Mouse (Mus musculus): Measurements from ENCODE around the gene Themis2. TPM values are rescaled to one million over a fixed set of nuclear protein-coding genes. Genes with fewer than 3 reads are reported as not detected.

Themis2 gene
- 0.09 and 1.6 TPM in 2 replicates for polyA plus RNA-seq (2014; fragmentation: Nextera tagmentation; extraction: Ambion mirVana)

DNA sequence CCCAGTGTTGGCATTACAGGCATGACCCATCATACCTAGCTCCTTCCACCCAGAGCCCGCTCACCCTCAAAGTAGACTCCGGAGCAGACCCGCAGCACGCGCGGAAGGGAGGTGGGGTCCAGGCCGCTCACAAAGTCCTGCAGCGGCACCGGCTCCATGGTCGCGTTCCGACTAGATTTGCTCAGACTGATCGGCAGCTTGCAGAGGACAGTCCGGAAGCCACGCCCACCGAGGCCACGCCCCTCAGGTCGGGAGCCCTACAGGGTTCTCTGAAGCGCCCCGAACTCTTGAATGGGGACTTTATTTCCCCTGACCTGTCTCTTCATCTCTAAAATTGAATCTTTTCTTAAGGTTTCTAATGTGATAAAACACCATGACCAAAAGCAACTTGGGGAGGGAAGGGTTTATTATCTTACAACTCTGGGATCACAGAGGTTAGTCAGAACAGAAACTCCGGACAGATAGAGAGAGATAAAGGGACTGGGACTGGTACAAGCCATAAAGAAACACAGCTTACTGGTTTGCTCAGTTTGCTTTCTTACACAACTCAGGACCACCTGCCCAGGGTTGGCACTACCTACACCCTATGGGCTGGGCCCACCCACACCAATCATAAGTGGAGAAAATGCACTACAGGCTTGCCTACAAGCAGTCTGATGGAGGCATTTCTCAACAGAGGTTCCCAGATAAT lies at the start of gene Themis2:
Themis2 (minus strand) TSS at position 192 of the 691 bp plus-strand sequence.
- H3K27ac ChIP-seq (replicated peaks; ENCODE audit: low read depth, low read length), result no peak within 1 kb of the TSS
- ATAC-seq (ENCODE audit: low FRiP score, low TSS enrichment), result no peak
- 2% methylated on average over 21 of the region's 21 CpGs for WGBS
- H3K4me1 ChIP-seq (ENCODE audit: control insufficient read depth, insufficient read depth, low read length), result no peaks in the 10 kb centered on the region
- no peak within 1 kb of the TSS for H3K9ac ChIP-seq (replicated peaks; ENCODE audit: low read length)
- peak; percentile 55 for DNase-seq
- H3K36me3 ChIP-seq (ENCODE audit: control insufficient read depth, insufficient read depth, low read length), result no peaks in the 10 kb centered on the region
- peak within 1 kb of the TSS; percentile 47 for H3K4me2 ChIP-seq (ENCODE audit: low read length)
- H3K9me3 ChIP-seq (ENCODE audit: control insufficient read depth, low read length), result no peaks in the 10 kb centered on the region
- H3K4me3 ChIP-seq (replicated peaks; ENCODE audit: low read depth, low read length), result no peak within 1 kb of the TSS; the same call in 1 of the 2 replicates
- H3K27me3 ChIP-seq (ENCODE audit: control insufficient read depth, insufficient read depth, low read length), result peaks cover 5% of the 10 kb centered on the region; the same call in 1 of the 2 replicates

GRCm38 (mm10) chr4:132843705-132844071 lies 47.5 kb upstream of the Themis2 start:
- no peaks in the 10 kb centered on the region for H3K9me3 ChIP-seq (ENCODE audit: control insufficient read depth, low read length)
- 95% methylated on average over 1 of the region's 1 CpGs for WGBS

DNA sequence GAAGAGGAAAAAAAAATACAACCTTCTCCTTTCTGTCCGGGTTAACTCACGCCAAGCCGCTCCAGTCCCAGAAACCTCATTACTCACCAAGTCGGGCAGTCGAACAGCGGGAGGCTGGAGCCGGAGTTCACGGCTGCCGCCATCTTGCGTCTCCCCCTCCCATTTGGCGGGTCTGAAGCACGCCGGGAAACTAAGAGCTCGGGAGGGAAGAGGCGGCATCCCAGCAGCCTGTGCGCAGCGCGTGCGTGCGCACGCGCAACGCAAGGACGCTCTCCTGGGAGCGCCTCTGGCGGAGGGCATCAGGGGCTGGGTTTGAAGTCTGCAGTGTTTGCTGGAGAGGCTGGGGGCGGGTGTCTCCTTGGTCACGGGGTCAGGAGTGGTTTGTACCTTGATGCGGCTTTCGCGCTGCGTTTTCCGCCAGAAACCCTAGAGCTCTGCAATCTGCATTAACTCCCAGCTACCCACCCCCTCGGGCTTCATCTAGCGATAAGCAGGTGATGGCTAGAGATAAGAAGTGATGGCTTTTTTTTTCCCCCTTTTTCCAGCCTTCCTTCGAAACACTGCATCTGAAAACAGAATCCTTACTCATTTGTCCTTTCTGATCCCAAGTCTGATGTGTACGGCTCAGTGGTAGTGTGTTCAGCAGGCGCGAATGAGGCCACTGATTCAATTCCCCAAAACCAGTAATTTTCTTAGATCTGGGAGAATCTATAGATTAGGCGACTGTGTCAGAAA lies 47.0 kb upstream of the Themis2 start, which contains the start of gene Ppp1r8:
Ppp1r8 (minus strand) TSS at position 200 of the 735 bp plus-strand sequence.
- Histone ChIP-seq H3K4me3 (replicated peaks; ENCODE audit: low read depth, low read length) (peak within 1 kb of the TSS; percentile 79), H3K9me3 (ENCODE audit: control insufficient read depth, low read length) (no peaks in the 10 kb centered on the region), H3K27ac (replicated peaks; ENCODE audit: low read depth, low read length) (peak within 1 kb of the TSS; percentile 84), H3K4me1 (ENCODE audit: control insufficient read depth, insufficient read depth, low read length) (peaks cover 12% of the 10 kb centered on the region), H3K9ac (replicated peaks; ENCODE audit: low read length) (peak within 1 kb of the TSS; percentile 80), H3K27me3 (ENCODE audit: control insufficient read depth, insufficient read depth, low read length) (no peaks in the 10 kb centered on the region), H3K36me3 (ENCODE audit: control insufficient read depth, insufficient read depth, low read length) (peaks cover 27% of the 10 kb centered on the region), H3K4me2 (ENCODE audit: low read length) (peak within 1 kb of the TSS; percentile 70)
- peak; percentile 98 for ATAC-seq (ENCODE audit: low FRiP score, low TSS enrichment)
- WGBS, result under 1% methylated on average over 40 of the region's 40 CpGs
- peak; percentile 98 for DNase-seq

More at GRCm38 (mm10) chr4:132843705-132844071, 47.5 kb upstream of the Themis2 start:
- peaks cover 26% of the 10 kb centered on the region for H3K36me3 ChIP-seq (ENCODE audit: control insufficient read depth, insufficient read depth, low read length)
- H3K4me3 ChIP-seq (replicated peaks; ENCODE audit: low read depth, low read length), result peak overlapping the region; percentile 79
- peak overlapping the region; percentile 70 for H3K4me2 ChIP-seq (ENCODE audit: low read length)
- no peaks in the 10 kb centered on the region for H3K27me3 ChIP-seq (ENCODE audit: control insufficient read depth, insufficient read depth, low read length)
- H3K27ac ChIP-seq (replicated peaks; ENCODE audit: low read depth, low read length), result peak overlapping the region; percentile 84
- peaks cover 12% of the 10 kb centered on the region for H3K4me1 ChIP-seq (ENCODE audit: control insufficient read depth, insufficient read depth, low read length)
- peak overlapping the region; percentile 64 for H3K9ac ChIP-seq (replicated peaks; ENCODE audit: low read length)
- no peak for ATAC-seq (ENCODE audit: low FRiP score, low TSS enrichment)
- DNase-seq, result no peak

DNA sequence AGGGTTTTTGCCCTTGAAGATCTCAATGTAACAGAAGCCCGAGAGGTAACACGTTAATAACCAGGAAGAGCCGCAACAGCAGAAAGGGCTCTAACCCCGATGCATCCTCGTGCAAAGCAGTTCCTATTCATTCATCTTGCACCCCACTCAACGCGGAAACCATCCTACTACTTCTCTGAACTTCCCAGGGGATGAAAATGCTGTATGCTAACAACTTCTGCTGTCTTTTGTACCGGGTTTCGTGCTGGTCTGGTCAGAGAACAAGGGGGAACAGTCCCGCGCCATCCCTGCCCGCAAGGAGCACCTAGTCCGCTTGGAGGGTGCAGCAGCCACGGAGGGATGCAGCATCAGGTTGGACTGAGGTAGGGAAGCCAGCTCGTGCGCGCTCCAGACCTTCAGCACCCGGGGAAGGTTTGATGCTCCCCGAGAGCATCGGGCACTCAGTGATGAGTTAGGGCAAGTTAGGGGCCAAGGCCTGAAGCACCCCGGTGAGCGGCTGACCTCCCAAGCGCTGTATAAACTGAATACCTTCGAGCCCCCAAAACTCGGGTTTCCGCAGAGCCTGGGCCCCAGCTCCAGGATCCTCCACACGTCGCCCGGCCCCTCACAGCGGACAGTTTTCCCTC lies 46.2 kb upstream of the Themis2 start:
- H3K9ac ChIP-seq (replicated peaks; ENCODE audit: low read length), result peak overlapping the region; percentile 80
- no peaks in the 10 kb centered on the region for H3K9me3 ChIP-seq (ENCODE audit: control insufficient read depth, low read length)
- peak overlapping the region; percentile 79 for H3K4me3 ChIP-seq (replicated peaks; ENCODE audit: low read depth, low read length)
- under 1% methylated on average over 30 of the region's 30 CpGs for WGBS
- peak overlapping the region; percentile 70 for H3K4me2 ChIP-seq (ENCODE audit: low read length)
- ATAC-seq (ENCODE audit: low FRiP score, low TSS enrichment), result 0 out of 2 replicates have a peak, but pooled peaks have one; percentile 37
- DNase-seq, result peak; percentile 45
- no peaks in the 10 kb centered on the region for H3K27me3 ChIP-seq (ENCODE audit: control insufficient read depth, insufficient read depth, low read length)
- H3K27ac ChIP-seq (replicated peaks; ENCODE audit: low read depth, low read length), result peak overlapping the region; percentile 84
- peaks cover 12% of the 10 kb centered on the region for H3K4me1 ChIP-seq (ENCODE audit: control insufficient read depth, insufficient read depth, low read length)
- peaks cover 31% of the 10 kb centered on the region for H3K36me3 ChIP-seq (ENCODE audit: control insufficient read depth, insufficient read depth, low read length)

DNA sequence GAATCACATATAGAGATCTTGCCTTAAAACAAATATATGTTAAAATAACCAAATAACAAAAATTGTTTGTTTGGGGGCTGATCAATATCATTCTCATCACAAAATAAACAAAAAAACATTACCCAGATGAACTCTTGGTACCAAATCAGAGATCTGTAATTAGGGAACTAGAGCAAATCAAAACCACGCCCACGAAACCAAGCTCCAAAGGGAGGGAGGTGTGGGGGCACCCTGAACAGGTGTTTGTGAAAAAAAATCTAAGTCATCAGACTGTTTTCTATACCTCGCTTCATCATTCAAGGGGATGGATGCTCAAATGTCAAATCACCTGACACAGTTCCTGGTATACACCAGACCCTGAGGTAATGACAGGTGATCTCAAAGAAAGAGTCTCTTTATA lies 45.3 kb upstream of the Themis2 start:
- DNase-seq, result no peak
- Histone ChIP-seq H3K4me1 (ENCODE audit: control insufficient read depth, insufficient read depth, low read length) (peaks cover 12% of the 10 kb centered on the region), H3K4me3 (replicated peaks; ENCODE audit: low read depth, low read length) (peak overlapping the region; percentile 79), H3K27me3 (ENCODE audit: control insufficient read depth, insufficient read depth, low read length) (no peaks in the 10 kb centered on the region), H3K4me2 (ENCODE audit: low read length) (peak overlapping the region; percentile 70), H3K9me3 (ENCODE audit: control insufficient read depth, low read length) (no peaks in the 10 kb centered on the region), H3K27ac (replicated peaks; ENCODE audit: low read depth, low read length) (no peak overlapping the region), H3K36me3 (ENCODE audit: control insufficient read depth, insufficient read depth, low read length) (peaks cover 40% of the 10 kb centered on the region), H3K9ac (replicated peaks; ENCODE audit: low read length) (peak overlapping the region; percentile 80; the same call in 1 of the 2 replicates)
- WGBS, result 88% methylated on average over 3 of the region's 3 CpGs
- ATAC-seq (ENCODE audit: low FRiP score, low TSS enrichment), result no peak

DNA sequence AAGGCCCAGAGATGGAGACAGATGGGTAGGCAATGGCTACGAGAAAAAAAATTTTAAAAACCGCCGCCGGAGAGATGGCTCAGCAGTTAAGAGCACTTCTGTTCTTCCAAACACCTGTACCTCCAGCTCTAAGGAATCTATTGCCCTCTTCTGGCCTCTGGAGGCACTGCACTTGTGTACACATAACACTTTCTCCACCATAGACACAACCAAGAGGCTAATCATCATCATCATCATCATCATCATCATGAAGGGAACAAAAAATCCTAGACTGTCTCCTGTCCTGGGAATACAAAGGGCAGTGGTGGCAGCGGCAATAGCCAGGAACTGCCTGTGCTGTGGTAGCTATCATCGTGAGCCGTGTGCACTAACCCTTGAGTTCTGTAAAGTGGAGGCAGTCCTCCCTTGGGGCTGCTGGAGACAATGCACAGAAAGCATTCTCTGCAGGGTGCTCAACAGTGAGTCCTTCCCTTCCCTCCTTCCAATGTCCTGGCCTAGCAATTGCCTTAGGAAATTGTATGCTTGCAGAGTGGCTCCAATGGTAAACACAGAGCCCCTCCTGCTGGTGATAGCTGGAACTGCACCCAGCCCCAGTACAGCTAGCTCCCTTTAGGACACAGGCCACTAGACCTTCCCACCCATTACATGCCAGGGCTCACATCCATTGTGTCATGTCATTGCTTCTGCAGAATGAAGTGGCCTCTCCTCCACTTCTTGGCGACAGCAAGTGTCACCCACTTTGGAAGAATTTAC lies 27.6 kb upstream of the Themis2 start:
- WGBS, result 74% methylated on average over 8 of the region's 8 CpGs
- no peak for ATAC-seq (ENCODE audit: low FRiP score, low TSS enrichment)
- no peak overlapping the region for H3K27ac ChIP-seq (replicated peaks; ENCODE audit: low read depth, low read length)
- H3K27me3 ChIP-seq (ENCODE audit: control insufficient read depth, insufficient read depth, low read length), result no peaks in the 10 kb centered on the region
- no peak overlapping the region for H3K4me2 ChIP-seq (ENCODE audit: low read length)
- H3K9me3 ChIP-seq (ENCODE audit: control insufficient read depth, low read length), result 0 out of 2 replicates have a peak, but pooled peaks cover 3% of the 10 kb centered on the region
- H3K9ac ChIP-seq (replicated peaks; ENCODE audit: low read length), result no peak overlapping the region
- H3K4me3 ChIP-seq (replicated peaks; ENCODE audit: low read depth, low read length), result no peak overlapping the region
- DNase-seq, result peak; percentile 48
- H3K4me1 ChIP-seq (ENCODE audit: control insufficient read depth, insufficient read depth, low read length), result no peaks in the 10 kb centered on the region
- peaks cover 35% of the 10 kb centered on the region for H3K36me3 ChIP-seq (ENCODE audit: control insufficient read depth, insufficient read depth, low read length)

DNA sequence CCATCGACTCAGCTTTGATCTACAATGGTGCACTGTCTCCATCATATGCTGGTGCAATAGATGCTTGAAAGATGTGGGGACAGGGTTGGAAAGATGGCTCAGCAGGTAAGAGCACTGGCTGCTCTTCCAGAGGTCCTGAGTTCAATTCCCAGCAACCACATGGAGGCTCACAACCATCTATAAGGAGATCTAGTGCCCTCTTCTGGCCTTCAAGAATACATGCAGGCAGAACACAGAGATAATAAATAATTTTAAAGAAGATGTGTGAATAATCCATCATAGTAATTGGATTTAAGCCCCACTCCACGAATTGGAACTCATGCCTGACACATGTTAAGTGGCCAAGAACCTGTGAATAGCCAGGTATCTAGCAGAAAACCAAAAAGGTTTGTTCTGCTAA lies 22.3 kb upstream of the Themis2 start:
- Histone ChIP-seq H3K4me1 (ENCODE audit: control insufficient read depth, insufficient read depth, low read length) (no peaks in the 10 kb centered on the region), H3K9ac (replicated peaks; ENCODE audit: low read length) (no peak overlapping the region), H3K27ac (replicated peaks; ENCODE audit: low read depth, low read length) (no peak overlapping the region), H3K27me3 (ENCODE audit: control insufficient read depth, insufficient read depth, low read length) (no peaks in the 10 kb centered on the region), H3K36me3 (ENCODE audit: control insufficient read depth, insufficient read depth, low read length) (no peaks in the 10 kb centered on the region), H3K4me2 (ENCODE audit: low read length) (no peak overlapping the region), H3K9me3 (ENCODE audit: control insufficient read depth, low read length) (0 out of 2 replicates have a peak, but pooled peaks cover 3% of the 10 kb centered on the region), H3K4me3 (replicated peaks; ENCODE audit: low read depth, low read length) (no peak overlapping the region)
- no peak for DNase-seq
- 53% methylated on average over 2 of the region's 2 CpGs for WGBS
- ATAC-seq (ENCODE audit: low FRiP score, low TSS enrichment), result no peak

DNA sequence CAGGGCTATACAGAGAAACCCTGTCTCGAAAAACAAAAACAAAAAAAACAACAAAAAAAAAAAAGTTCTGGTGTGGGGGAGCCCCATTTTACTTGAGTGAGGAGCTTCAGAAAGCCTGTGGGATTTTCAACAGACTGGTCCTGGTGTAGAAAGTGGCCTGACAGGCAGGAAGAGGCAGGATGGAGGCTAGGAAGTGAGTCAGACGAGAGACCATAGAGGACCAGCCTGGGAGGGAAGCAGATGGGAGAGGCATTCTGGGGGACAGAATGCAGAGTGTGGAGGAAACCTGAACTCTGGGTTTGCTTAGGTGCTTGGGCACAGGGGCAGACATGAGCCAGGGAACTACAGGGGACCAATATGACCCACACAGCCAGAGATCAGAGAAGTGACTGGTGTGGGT lies 20.7 kb upstream of the Themis2 start:
- Histone ChIP-seq H3K4me3 (replicated peaks; ENCODE audit: low read depth, low read length) (no peak overlapping the region), H3K9me3 (ENCODE audit: control insufficient read depth, low read length) (0 out of 2 replicates have a peak, but pooled peaks cover 3% of the 10 kb centered on the region), H3K36me3 (ENCODE audit: control insufficient read depth, insufficient read depth, low read length) (no peaks in the 10 kb centered on the region), H3K4me1 (ENCODE audit: control insufficient read depth, insufficient read depth, low read length) (no peaks in the 10 kb centered on the region), H3K27me3 (ENCODE audit: control insufficient read depth, insufficient read depth, low read length) (no peaks in the 10 kb centered on the region), H3K27ac (replicated peaks; ENCODE audit: low read depth, low read length) (no peak overlapping the region), H3K9ac (replicated peaks; ENCODE audit: low read length) (no peak overlapping the region), H3K4me2 (ENCODE audit: low read length) (no peak overlapping the region)
- DNase-seq, result no peak
- WGBS, result 66% methylated on average over 2 of the region's 2 CpGs
- no peak for ATAC-seq (ENCODE audit: low FRiP score, low TSS enrichment)
